Mouse (Mus musculus): ENCODE measurements around the gene Fdxr.

Gene Fdxr

GRCm38 (mm10) chr11:115267958-115268357, 8.9 kb downstream of the Fdxr start:
- no peak for DNase-seq (ENCODE audit: low spot score)

GRCm38 (mm10) chr11:115267061-115267883, 9.6 kb downstream of the Fdxr start, which contains the start of gene Grin2c:
TSS of gene Grin2c (minus strand) at chr11:115267243.
- no peak for DNase-seq (ENCODE audit: low spot score)

DNA sequence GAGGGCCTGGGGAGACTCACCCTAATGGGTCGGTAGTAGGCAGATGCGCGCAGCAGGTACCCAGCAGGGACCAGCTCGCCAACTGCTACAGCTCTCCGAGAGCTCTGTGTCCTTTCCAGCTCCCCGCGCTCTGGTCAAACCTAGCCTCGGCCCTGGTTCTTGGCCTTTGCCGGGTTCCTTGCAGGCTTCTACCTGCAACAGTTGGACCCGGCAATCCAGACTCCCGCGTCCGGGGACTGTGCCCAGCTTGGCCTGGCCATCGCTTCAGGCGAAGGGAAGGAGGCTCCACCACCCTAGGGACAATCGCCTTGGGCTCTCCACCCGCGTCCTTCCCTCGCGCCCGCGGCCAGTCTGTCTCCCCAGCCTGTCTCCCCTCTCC, 10.5 kb downstream of the Fdxr start:
- no peak for DNase-seq (ENCODE audit: low spot score)

DNA sequence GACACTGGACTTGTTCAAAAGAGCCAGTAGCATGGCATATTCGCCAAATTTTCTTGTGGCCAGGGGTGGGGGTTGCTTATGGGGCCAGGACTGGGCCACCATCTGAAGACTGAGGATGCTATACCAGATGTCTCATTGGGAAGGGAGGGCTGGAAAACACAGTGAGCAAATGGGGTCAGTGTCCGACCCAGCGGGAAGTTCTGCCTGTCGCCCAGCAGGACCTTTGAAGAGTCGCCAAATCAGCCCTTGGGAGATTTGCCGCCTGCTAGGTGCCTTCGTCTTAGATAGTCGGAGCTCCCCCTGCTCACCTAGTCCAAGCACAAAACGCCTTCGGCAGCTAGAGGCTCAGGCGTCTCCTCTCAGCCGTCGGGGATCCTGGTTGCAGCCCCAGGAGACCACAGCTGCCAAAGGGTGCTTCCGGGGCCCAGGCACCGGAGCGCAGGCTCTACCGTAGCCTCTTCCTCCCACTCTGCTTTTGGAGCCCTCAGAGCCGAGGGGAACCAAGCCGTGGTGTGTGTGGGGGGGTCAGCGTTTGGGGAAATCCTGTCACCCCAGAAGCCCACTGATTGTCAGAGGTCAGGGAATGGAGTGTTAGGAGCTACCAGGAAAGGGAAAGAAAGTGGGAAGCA, 11.0 kb downstream of the Fdxr start:
- DNase-seq (ENCODE audit: low spot score): no peak

GRCm38 (mm10) chr11:115264862-115265668, 11.8 kb downstream of the Fdxr start:
- DNase-seq (ENCODE audit: low spot score): peak; percentile 64

DNA sequence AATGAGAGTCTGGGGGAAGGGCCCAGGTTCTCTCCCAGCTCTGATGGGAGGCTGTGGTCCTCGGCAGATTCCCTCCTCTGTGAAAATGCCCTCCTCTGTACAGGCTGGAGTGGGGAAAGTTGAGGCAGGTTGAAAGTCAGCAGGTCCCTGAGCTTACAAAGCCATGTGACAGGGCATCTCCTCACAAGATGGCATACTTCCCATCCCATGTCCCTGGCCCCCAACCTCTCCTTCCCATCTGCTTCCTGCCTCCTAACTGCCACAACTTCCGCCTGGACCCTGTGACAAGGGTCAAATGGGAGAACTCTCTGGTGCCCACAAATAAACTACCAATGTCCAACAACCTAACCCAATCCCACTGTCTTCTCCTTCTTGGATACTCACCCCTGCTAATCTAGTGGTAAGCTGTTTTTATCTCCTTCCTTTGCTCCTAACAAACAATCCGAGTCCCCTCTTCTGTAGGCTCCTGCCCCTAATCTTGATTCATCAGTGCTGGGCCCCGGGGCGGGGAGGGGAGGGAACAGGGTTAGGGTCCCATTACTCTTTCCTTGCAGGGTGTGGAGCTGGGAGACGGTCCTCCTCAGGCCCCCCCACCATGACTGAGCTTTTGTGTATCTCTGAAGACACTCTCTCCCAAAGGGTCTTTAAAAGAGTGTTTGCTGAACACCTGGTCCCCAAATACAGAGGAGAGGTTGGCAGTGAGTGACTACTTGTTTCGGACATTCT, 12.6 kb downstream of the Fdxr start:
- DNase-seq (ENCODE audit: low spot score): no peak

DNA sequence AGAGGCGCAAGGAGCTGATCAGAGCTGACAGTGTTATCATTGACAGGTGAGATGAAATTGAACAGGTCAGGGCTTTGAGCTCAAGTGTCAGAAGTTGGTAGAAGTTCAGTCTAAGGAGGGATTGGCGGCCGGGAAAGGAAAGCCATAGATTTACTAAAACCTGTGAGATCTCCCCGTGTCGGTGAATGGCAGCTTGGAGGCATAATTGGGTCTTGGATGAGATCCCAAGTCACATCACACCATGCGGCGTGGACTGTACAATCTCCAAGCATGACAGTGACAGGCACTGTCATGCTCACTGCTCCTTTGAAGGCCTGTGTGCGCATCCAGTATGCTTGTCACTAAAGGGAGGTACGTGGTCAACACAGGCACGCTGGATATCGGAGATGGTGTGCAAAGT, 13.9 kb downstream of the Fdxr start:
- no peak for DNase-seq (ENCODE audit: low spot score)

DNA sequence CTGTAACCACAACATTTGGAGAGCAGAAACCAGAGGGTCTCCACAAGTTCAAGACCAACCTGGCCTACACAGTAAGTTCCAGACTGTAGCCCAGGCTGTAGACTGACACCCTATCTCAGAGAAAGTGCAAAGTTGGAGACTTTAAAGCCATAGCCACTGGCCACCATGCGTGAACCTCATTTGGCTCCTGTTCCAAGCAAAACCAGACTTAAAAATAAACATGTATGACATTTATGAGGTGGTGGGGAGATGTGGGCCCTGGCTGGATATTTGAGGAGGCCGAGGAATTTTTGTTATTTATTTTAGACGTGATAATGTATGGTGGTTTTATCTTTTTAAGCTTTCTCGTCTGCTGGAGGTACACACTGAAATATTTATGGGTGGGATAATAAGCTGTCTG, 17.7 kb downstream of the Fdxr start:
- no peak for DNase-seq (ENCODE audit: low spot score)

DNA sequence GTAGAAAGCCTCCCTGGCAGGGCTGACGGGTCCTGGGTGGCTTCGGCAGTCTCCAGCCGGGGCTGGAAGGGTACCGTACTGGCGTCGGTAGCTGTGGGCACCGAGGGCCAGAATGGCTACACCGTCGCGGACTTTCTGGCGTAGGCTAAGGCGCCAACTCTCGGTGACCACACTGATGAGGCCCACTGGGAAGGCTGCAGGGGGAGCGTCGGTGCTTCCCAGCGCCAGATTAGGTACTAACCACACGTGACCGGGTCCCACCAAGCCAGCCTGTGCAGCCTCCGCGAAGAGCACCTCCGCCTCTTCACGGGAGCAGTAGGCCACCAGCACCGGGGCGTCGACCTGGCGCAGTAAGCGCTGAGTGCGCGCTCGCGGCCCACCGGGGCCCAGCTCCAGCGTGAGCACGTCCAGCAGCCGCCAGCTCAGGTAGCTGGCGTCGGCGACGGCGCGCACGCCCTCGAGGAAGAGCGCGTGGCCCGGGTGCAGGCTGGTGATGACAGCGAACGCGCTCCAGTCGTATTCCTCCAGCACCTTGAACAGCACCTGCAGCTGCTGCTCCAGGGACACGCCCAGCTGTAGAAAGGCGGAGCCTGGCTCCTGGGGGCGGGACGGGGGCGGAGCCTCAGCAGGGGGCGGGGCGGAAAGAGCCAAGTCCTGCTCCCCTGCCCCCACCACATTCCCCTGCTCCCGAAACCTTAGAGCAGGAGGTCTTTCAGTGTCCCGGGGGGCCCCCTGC, 18.9 kb downstream of the Fdxr start:
- DNase-seq (ENCODE audit: low spot score): no peak

DNA sequence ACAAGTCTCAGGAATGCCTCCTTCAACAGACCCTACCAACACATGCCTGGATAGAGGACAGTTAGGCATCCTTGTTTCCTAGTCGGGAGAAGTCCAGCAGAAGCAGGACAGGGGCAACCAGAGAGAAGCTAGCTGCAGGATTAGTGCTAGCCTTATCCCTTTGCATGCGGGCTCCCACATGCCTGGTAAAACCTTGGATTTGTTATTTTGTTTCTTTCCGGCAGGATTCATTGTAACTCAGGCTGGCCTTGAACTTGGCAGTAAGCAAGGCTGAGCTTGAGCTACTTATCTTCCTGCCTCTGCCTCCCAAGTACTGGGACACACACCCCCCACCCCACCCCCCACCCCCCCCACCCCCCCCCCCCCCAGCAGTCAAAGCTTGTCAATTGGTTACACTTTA, 25.6 kb downstream of the Fdxr start:
- DNase-seq (ENCODE audit: low spot score): no peak

DNA sequence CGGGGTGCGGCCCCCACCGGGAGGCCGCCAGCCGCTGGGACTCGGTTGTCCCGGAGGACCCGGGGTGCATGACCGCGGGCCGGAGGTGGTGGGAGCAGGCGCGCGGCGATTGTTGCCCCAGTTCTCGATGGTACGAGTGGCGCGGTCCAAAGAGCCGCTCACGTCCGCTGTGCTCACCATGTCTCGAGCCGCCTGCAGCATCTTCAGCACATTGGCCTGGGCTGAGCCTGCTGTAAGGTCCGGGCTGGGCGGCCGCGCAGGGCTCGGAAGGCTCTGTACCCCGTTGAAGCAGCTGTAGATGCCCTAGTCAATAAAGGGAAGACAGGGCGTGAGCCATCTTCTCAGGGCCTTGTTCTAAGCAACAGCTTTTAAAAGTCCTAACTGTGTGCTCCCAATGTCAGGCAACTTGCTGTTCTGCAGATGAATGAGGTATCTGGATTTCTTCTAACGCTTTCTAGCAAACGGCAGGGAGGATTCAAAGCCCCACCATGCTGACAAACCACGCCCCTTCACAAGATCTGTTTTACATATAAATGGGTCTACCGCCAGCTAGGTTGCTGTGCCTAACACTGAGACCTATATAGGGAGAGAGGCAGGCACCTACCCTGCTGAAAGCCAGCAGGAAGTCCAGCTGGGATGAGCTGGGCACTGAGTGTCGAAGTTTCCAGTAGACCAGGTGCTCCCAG, 26.3 kb downstream of the Fdxr start:
- peak; percentile 56 for DNase-seq (ENCODE audit: low spot score)

DNA sequence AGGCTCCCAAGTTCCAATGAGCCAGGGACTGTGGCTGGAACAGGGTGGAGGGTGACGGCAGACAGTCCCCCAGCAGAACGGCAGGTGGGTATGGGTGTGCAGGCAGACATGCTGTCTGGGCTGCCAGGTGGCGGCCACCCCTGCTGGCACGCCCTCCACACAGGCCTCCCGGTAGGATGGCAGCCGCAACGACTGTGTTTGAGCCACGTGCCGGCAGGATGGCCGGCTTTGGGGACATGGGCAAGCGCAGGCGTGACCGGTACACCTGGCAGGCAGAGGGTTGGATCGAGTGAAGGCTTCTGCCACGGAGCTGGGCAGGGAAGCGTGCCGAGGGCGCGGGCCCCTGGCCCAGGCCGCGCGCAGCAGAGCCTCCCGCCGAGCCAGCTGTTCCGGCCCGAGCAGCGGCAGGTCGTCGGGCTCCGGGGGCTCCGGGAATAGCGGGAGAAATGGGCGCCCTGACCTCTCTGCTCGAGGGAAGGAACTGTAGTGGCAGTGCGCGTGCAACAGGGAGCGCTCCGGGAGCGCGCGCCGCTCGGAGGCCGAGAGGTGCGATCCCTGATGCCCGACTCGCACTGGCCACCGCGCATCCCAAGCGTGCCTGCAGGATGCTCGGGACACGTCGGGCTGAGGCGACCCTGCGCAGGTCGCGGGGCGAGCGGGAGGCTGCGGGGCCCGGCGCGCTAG, 27.0 kb downstream of the Fdxr start:
- DNase-seq (ENCODE audit: low spot score): peak; percentile 72

GRCm38 (mm10) chr11:115247945-115248344, 28.9 kb downstream of the Fdxr start:
- DNase-seq (ENCODE audit: low spot score): no peak

DNA sequence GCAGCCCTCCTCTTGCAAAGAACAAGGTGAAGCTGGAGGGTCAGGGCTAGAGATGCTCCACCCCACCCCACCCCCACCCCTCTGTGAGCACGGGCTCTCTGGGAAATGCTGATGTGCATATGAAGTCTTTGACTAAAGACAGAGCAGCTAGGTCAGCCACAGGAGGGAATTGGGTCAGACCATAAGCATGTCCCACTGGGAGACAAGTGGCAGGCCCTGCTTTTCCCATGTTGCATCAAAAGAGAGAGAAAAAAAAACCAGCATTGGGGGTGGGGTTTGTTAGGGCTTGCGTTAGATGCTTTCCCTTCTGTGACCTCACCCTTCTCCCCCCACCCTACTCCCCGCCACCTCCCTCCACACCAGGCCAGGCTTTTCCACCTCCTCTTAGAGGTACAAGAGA, 29.6 kb downstream of the Fdxr start:
- DNase-seq (ENCODE audit: low spot score): no peak

DNA sequence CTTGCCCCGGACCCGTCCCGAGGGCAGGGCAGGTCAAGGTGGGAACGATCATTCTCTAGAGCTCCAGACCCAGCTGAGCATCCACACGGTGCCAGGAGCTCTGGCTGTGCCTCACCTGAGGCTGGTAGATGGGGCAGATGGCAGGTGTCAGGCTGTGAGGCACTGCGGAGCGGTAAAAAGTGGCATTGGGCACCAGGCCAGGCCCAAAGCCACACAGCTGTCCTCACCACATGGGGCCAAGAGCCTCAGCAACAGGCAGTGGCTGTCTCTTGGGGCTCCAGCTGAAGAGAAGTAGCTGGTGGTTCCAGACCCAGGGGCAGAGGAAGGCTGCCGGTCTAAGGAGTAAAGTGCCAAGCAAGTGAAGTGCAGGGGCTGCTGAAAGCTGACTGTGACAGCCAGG, 30.5 kb downstream of the Fdxr start:
- no peak for DNase-seq (ENCODE audit: low spot score)

DNA sequence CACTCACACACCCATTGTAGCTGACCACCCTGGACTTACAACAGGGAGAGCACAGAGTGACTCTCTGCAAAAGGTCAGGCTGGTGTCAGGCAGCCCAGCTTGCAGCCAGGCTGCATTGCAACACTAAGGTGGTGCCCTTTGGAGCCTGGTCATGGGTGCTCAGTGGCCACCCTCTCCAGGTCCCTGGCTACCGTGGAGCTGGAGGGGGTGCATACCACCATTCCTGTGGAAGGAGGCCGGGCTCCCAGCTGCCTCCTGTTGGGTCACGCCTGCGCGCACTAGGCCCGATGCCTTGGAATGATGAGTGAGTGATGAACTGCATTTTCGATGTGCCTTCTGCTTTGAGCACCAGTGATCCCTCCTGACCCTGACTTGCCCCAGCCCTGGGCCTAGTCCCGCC, 32.0 kb downstream of the Fdxr start:
- no peak for DNase-seq (ENCODE audit: low spot score)

DNA sequence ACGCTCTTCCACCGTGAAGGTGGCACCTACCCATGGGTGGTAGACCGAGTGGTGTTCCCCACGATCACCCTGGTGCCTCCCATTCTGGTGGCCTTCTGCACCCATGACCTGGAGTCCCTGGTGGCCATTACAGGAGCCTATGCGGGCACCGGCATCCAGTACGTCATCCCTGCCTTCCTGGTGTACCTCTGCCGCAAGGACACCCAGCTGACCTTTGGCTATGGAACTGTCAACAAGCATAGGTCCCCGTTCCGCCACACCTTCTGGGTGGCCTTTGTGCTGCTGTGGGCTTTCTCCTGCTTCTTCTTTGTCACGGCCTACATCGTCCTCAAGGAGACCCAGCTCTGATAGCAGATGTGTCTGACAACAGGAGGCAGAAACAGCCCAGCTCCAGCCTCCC, 33.1 kb downstream of the Fdxr start:
- no peak for DNase-seq (ENCODE audit: low spot score)

DNA sequence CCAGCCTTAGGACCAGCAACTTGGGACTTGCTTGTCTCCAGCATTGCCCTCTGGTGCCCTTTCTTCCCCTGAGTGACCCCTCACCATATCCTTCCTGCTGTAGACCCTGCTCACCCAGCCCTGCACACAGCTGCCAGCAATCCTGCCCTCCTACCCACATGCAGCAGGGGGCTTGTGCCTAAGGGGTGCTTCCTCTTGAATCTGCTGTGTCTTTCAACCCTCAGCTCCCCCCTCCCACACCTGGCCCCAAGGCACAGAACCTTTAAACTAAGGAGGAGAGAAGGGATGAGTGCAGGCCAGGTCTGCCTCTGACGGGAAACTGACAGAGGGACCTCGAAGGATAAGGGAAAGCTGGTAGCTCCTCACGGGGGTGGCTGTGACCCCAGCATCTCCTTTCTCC, 34.1 kb downstream of the Fdxr start:
- DNase-seq (ENCODE audit: low spot score): no peak

- no peak for DNase-seq (ENCODE audit: low spot score)
These were observed 35.4 kb downstream of the Fdxr start for GRCm38 (mm10) chr11:115241402-115241801.

- no peak for DNase-seq (ENCODE audit: low spot score)
These were observed 40.3 kb downstream of the Fdxr start for GRCm38 (mm10) chr11:115236570-115236969.
